Mouse (Mus musculus) E14TG2a.4 (cell line): ENCODE results near the gene Mt2.

Source experiments
- CTCF ChIP-seq: conservative IDR thresholded peaks from 2 replicates; pipeline ENCODE4 v1.5.1; 2014; ENCODE audit warnings: low read length
- POU5F1 ChIP-seq: IDR thresholded peaks from 2 replicates; pipeline ENCODE4 v1.6.1; 2014; ENCODE audit warnings: low read length, borderline replicate concordance

DNA sequence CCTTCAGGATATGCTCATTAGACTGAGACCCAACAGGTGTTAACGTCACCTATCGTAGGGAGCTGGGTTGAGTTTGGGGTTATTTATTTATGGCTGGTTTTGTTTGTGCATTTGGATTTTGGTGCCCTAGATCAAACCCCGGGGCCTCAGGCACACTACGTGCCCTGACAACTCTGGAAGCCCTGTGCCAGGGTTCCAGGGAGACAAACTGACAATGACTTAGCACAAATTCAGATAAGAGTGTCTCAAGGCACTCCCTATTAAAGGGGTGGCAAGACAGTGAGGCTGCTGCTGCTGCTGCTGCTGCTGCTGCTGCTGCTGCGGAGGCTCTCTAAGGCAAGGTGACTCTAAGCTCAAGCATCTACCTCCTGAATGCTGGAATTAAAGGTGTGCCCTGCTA is 2.9 kb upstream of the Mt2 start:
- TF ChIP-seq CTCF (no peak), POU5F1 (no peak)
